Mouse (Mus musculus) bone marrow, adult 2 months (tissue): ENCODE measurements around the gene Erf.

Experiments
- CTCF ChIP-seq: fragments of 200-500 bp; IDR thresholded peaks from 2 replicates; pipeline ENCODE4 v1.5.1; 2011; ENCODE audit warnings: low read length, control low read depth; ENCODE audit not compliant: control insufficient read depth, insufficient read depth
- POLR2A ChIP-seq: fragments of 200-500 bp; IDR thresholded peaks from 2 replicates; pipeline ENCODE4 v1.6.1; 2011; ENCODE audit warnings: low read depth, mild to moderate bottlenecking, control low read depth, low read length, borderline replicate concordance; ENCODE audit not compliant: control insufficient read depth

DNA sequence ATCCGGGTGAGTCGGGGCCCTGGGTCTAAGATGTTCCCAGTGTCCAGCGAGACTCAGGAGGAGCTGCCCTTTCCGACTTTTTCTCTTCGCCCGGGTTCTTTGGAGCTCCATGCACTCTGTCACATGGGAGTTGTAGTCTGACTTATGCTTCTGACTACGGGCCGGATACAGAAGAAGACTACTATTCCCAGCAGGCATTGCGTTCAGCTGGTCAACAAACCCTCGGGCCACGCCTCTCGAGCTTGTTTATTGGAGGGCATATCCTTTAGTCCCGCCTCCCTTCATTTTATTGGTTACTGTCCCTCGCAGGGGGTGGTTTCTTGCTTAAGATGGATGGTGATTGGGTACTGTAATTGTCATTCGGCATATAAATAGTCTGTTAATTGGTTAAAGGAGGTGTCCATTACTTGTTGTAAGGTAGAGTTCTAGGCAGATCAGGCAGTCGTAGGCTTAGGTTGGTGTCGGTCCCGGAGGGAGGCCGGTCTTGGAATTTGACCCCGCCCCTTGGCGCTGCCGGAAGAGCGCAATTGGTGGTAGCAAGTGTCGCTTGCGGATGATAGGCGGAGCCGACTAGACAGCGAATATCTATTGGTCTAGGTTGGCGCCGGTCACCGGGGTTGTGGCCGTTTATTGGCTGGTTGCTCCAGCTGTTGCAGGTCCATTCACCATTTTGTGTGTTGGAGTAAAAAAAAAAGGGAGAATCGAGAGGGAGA is 17.3 kb upstream of the Erf start:
- TF ChIP-seq CTCF, result 0 out of 2 replicates have a peak, but pooled peaks have one; percentile 7
- peak; percentile 26; the same call in 1 of the 2 replicates for TF ChIP-seq POLR2A
